Mouse (Mus musculus): ENCODE measurements around the gene Fam102b.

- no peak for TF ChIP-seq CTCF (IDR thresholded peaks at IDR 0.05; ENCODE audit: low read depth, low read length)
- no peak for TF ChIP-seq TAL1 (conservative IDR thresholded peaks at IDR 0.05; ENCODE audit: low read depth, low read length)
- TF ChIP-seq POLR2AphosphoS5 (IDR thresholded peaks at IDR 0.05; ENCODE audit: insufficient replicate concordance, low read depth, low read length): no peak
- no peak for TF ChIP-seq GATA1 (IDR thresholded peaks at IDR 0.05; ENCODE audit: borderline replicate concordance, low read length)
Measured at GRCm38 (mm10) chr3:108983989-108984388, 43.4 kb downstream of the Fam102b start.
